Mouse (Mus musculus): ENCODE measurements at regions not wholly inside any gene's neighbourhood (a gene's known extent, or its start where the extent isn't known, plus 50 kb on each side); places are given as distances from the start of the nearest gene placed in this dataset.

DNA sequence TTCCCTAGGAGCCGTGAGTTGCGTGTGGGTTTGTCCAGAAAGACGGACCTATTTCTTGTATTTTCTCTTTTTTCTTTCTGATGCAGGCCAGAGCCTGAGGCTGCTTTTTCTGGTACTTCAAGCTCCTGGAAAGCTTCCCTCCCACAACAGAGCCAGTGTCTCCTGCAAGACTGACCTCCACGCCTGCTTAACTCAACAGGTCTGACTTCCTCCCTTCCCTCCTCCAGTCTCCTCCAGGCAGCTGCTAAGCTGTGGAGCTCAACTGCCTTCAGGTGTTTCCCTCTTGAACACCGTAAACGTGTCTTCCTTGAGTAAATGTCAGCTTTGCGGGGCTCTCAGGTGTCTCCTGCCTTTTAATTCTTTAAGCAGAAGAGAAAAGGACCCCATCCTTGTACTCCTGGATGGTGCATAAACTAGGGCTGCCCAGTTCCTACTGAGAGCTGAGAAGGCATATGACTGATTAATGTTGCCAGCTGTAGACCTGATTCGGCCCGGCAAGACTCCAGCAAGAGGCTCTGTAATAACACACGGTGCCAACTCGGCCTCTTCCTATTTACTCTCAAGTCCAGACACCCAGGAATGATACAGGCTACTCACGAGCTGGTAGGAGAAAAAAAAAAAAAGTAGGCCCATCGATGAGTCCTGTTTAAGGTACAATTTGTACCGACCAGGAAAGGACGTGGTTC is 260.9 kb downstream of the 3100002H09Rik start:
- TF ChIP-seq POLR2A (IDR thresholded peaks at IDR 0.05; ENCODE audit: borderline replicate concordance, extremely low read depth, insufficient read depth, insufficient read length, poor library complexity, severe bottlenecking) (no peak), CTCF (IDR thresholded peaks at IDR 0.05; ENCODE audit: borderline replicate concordance, extremely low read depth, insufficient read depth, insufficient read length) (no peak)
- no peak for DNase-seq (ENCODE audit: low read depth)

DNA sequence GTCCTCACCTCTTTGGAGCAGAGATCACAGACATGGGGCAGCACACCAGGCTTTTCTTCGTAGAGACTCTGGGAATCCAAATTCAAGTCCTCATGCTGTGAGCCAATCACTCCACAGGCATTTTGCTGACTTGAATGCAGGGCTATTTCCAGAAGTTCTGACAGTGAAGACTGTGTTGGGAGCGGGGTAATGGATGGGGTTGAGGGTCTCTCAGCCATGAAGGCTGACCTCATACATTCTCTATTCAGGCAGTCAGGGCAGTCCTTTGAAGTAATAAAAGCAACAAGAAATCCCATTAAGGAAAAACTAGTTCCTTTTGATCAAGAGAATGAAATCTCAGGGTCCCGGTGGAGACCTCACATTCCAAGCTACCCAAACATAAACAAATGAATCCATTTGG is 261.5 kb downstream of the 3100002H09Rik start:
- TF ChIP-seq CTCF (IDR thresholded peaks at IDR 0.05; ENCODE audit: borderline replicate concordance, extremely low read depth, insufficient read depth, insufficient read length) (no peak), POLR2A (IDR thresholded peaks at IDR 0.05; ENCODE audit: borderline replicate concordance, extremely low read depth, insufficient read depth, insufficient read length, poor library complexity, severe bottlenecking) (no peak)

DNA sequence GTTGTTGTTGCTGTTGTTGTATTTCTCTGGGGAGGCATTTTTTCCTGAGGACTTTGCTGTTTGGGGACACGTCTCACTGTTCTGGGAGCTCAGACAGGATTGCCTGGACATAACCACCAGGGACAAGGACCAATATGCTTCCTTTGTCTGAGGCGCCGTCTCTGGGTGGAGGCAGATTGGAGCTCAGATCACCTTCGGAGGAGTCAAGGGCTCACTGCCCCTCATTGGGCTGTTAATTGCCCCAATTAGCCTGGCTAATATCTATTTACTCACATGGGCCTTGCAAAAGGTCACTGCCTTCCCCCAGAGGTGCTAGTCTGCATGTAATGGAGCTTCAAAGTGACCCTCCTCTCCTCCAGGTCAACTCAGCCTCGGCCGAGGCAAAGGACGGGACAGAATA is 270.5 kb downstream of the 3100002H09Rik start:
- TF ChIP-seq POLR2A (IDR thresholded peaks at IDR 0.05; ENCODE audit: borderline replicate concordance, extremely low read depth, insufficient read depth, insufficient read length, poor library complexity, severe bottlenecking), result no peak
- TF ChIP-seq CTCF (IDR thresholded peaks at IDR 0.05; ENCODE audit: borderline replicate concordance, extremely low read depth, insufficient read depth, insufficient read length), result no peak
- no peak for DNase-seq (ENCODE audit: low read depth)

More for the DNA sequence above, 261.5 kb downstream of the 3100002H09Rik start:
- DNase-seq (ENCODE audit: low read depth), result no peak

DNA sequence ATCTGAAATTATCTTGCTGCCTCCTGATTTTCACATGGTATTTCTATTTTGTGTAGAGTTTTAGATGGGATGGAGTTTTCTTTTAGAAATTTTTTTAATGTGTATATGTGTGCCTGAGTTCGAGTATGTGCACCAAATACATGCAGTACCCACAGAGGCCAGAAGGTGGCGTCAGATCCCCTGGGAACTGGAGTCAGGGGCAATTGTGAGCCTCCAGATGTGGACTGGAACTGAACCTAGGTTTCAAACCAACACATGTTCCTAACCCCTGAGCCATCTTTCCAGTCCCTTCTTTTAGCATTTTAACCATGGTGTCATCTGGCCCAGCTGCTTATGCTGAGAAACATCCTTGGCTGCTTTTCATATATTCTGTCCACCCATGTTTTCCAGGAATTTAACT is 274.9 kb downstream of the 3100002H09Rik start:
- no peak for DNase-seq (ENCODE audit: low read depth)
- TF ChIP-seq CTCF (IDR thresholded peaks at IDR 0.05; ENCODE audit: borderline replicate concordance, extremely low read depth, insufficient read depth, insufficient read length) (peak; percentile 41; the same call in 1 of the 2 replicates), POLR2A (IDR thresholded peaks at IDR 0.05; ENCODE audit: borderline replicate concordance, extremely low read depth, insufficient read depth, insufficient read length, poor library complexity, severe bottlenecking) (no peak)

DNA sequence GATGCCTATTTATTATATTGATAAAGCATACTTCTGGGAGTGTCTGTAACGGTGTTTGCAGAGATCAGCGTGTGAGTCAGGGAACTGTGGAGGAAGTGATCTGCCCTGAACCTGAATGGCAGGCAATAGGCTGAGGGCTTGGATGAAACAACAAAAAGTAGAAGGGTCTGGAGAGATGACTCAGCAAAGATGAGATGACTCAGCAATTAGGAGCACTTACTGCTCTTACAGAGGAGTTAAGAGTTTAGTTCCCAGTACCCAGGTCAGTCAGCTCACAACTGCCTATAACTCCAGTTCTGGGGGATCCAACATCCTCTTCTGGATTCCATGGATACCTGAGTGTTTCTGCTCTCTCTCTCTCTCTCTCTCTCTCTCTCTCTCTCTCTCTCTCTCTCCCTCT is 277.6 kb downstream of the 3100002H09Rik start:
- DNase-seq (ENCODE audit: low read depth), result no peak
- TF ChIP-seq POLR2A (IDR thresholded peaks at IDR 0.05; ENCODE audit: borderline replicate concordance, extremely low read depth, insufficient read depth, insufficient read length, poor library complexity, severe bottlenecking) (no peak), CTCF (IDR thresholded peaks at IDR 0.05; ENCODE audit: borderline replicate concordance, extremely low read depth, insufficient read depth, insufficient read length) (no peak)

DNA sequence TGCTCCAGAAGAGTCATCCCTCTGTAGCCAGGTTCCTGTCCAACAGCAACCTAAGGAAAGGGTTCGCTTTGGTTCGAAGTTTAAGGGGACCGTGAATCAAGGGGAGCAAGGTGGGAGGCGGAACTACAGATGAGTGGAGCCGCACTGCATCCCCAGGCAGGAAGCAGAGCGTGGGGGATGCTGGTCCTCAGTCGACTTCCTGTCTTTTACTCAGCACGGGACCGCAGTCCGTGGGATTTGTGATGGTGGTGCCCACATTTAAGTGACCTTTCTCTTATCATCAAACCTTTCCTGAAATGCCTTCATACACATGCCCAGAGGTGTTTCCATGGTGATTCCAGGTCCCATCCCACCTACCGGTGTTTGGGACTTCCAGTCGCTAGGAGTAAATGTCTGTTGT is 278.2 kb downstream of the 3100002H09Rik start:
- TF ChIP-seq CTCF (IDR thresholded peaks at IDR 0.05; ENCODE audit: borderline replicate concordance, extremely low read depth, insufficient read depth, insufficient read length) (no peak), POLR2A (IDR thresholded peaks at IDR 0.05; ENCODE audit: borderline replicate concordance, extremely low read depth, insufficient read depth, insufficient read length, poor library complexity, severe bottlenecking) (no peak)
- DNase-seq (ENCODE audit: low read depth), result no peak

DNA sequence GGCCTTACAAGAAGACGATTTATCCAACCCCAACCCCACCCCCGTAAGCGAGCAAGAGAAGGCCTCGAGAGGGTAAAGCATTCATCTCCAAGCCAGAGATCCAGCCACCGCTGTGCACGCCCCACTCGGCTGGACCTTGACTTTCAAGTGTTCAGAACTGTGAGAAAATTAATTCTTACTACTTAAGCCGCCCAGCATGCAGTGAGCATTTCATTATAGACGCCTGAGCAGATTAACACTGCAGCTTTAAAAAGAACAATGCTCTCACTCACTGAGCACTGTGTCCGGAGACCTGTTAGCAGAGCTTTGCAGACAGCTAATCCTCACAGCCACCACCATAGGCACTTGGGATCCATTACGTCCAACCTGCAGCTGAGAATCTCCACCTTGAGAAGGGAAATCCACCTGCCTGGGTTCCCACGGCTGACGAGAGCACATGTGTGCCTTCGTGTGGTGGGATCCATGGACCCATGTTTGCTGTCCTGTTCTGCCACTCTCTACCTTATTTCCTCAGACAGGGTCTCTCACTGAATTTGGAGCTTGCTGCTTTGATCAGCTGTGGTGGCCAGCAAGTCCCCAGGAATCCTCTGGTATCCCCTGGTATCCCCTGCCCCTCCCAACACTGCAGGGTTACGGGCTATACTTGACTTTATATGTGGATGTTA is 281.4 kb downstream of the 3100002H09Rik start:
- no peak for TF ChIP-seq CTCF (IDR thresholded peaks at IDR 0.05; ENCODE audit: borderline replicate concordance, extremely low read depth, insufficient read depth, insufficient read length)
- no peak for TF ChIP-seq POLR2A (IDR thresholded peaks at IDR 0.05; ENCODE audit: borderline replicate concordance, extremely low read depth, insufficient read depth, insufficient read length, poor library complexity, severe bottlenecking)
- DNase-seq (ENCODE audit: low read depth), result peak; percentile 85

DNA sequence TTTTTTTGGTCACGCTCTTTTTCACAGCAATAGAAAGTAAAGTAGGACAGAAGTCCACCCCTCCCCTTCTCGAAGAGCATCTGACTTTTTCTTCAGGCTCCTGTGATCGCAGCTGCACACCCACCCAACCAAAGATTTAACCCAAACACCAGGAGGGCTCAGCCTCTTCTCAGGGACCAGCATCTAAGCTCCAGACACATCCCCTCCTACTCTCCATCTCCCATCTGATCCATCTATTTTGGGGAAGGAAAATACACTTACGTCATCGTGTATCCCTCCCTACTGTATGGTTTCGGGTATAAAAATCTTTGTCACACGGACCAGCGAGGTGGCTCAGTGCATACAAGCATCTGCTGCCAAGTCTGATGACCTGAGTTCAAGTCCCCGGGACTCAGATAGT is 284.3 kb downstream of the 3100002H09Rik start:
- no peak for DNase-seq (ENCODE audit: low read depth)
- TF ChIP-seq CTCF (IDR thresholded peaks at IDR 0.05; ENCODE audit: borderline replicate concordance, extremely low read depth, insufficient read depth, insufficient read length), result no peak

DNA sequence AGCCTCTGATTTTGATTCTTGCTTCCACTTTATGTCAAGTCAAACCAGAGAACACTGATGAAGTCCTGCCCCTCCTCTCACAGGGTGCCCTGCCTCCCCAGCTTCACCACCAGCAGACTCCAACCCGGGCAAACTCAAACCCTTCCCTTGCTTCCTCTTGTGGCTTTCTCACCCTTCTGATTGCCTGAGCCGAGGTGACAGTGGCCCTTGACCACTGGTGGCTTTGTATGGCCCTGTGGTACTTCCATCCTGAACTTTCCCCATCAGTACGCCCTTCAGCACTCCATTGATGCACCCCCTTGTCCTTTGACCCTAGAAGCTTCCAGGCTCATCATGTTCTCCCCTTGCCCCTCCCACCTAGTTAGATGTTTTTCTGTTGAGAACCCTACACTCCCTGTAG is 287.0 kb downstream of the 3100002H09Rik start:
- TF ChIP-seq CTCF (IDR thresholded peaks at IDR 0.05; ENCODE audit: borderline replicate concordance, extremely low read depth, insufficient read depth, insufficient read length) (no peak), POLR2A (IDR thresholded peaks at IDR 0.05; ENCODE audit: borderline replicate concordance, extremely low read depth, insufficient read depth, insufficient read length, poor library complexity, severe bottlenecking) (no peak)
- no peak for DNase-seq (ENCODE audit: low read depth)

DNA sequence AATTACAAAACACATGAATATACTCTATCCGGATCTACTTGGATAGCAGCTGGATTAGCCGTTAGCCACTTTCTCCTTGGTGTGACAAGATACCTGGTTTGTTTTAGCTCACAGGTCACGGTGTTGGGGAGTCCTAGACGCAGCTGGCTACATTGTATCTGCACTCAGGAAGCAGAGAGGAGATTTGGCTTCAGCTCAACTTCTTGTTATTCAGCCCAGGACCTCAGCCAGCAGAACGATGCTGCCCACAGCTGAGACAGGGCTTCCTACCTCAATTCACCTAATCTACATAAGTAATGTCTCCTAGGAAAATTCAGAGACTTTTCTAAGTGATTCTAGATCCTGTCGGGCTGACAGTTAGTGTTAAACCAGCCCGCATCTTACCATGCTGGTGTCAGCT is 289.4 kb downstream of the 3100002H09Rik start:
- DNase-seq (ENCODE audit: low read depth), result peak; percentile 59
- TF ChIP-seq CTCF (IDR thresholded peaks at IDR 0.05; ENCODE audit: borderline replicate concordance, extremely low read depth, insufficient read depth, insufficient read length) (no peak), POLR2A (IDR thresholded peaks at IDR 0.05; ENCODE audit: borderline replicate concordance, extremely low read depth, insufficient read depth, insufficient read length, poor library complexity, severe bottlenecking) (no peak)

DNA sequence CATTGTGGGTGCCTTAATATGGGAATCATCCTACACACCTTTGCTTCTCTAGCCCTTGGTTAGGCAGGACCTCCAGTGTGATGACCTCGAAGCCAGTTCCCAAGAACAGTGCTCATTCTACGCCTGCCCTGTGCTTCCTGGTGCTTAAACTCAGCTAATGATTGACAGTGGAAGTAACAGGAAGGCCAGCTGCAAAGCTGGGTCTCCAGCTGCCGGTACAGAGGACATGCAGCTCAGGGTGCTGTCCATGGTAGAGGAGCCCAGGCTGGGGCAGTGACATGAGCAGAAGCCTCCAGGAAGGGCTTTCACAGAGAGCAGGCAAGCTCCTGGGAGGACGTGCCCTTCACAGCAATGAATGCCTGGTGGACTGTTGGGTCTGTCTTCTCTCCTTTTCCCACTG is 293.6 kb downstream of the 3100002H09Rik start:
- no peak for DNase-seq (ENCODE audit: low read depth)
- TF ChIP-seq POLR2A (IDR thresholded peaks at IDR 0.05; ENCODE audit: borderline replicate concordance, extremely low read depth, insufficient read depth, insufficient read length, poor library complexity, severe bottlenecking) (no peak), CTCF (IDR thresholded peaks at IDR 0.05; ENCODE audit: borderline replicate concordance, extremely low read depth, insufficient read depth, insufficient read length) (no peak)

DNA sequence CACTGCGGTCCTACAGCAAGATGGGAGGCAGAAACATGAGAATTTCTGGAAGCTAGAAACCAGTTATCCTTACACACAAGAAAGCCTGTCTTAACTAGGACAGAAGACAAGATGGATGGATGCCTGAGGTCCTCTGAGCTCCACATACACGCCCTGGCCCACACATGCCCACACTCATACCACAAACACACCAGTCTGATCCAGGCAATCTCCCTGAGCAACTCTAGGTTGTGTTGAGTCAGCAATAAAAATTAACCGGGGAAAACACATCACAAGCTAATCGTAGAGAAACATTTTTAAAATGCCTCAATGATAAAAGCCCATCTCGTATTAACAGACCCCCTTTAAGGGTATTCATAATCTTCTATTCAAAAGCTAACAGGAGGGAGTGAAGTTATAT is 298.9 kb downstream of the 3100002H09Rik start:
- no peak for DNase-seq (ENCODE audit: low read depth)
- TF ChIP-seq CTCF (IDR thresholded peaks at IDR 0.05; ENCODE audit: borderline replicate concordance, extremely low read depth, insufficient read depth, insufficient read length) (no peak), POLR2A (IDR thresholded peaks at IDR 0.05; ENCODE audit: borderline replicate concordance, extremely low read depth, insufficient read depth, insufficient read length, poor library complexity, severe bottlenecking) (no peak)

Measured in brain, embryonic 14.5 days (tissue).